Mouse (Mus musculus): ENCODE measurements around the gene Rgs7.

- TF ChIP-seq CTCF (IDR thresholded peaks at IDR 0.05; ENCODE audit: extremely low read depth, insufficient read length, insufficient replicate concordance, low read depth, low read length) (no peak), POLR2A (IDR thresholded peaks at IDR 0.05; ENCODE audit: low read depth, low read length) (no peak)
Observed at GRCm38 (mm10) chr1:175433622-175434204, 58.6 kb downstream of the Rgs7 start.
